Mouse (Mus musculus) thymus, postnatal 25 days (tissue): Measurements from ENCODE around the gene Rab3c.

Experiments used
- DNase-seq: peaks from one replicate; pipeline ENCODE4 v3.0.0; 2022

Gene Rab3c

DNA sequence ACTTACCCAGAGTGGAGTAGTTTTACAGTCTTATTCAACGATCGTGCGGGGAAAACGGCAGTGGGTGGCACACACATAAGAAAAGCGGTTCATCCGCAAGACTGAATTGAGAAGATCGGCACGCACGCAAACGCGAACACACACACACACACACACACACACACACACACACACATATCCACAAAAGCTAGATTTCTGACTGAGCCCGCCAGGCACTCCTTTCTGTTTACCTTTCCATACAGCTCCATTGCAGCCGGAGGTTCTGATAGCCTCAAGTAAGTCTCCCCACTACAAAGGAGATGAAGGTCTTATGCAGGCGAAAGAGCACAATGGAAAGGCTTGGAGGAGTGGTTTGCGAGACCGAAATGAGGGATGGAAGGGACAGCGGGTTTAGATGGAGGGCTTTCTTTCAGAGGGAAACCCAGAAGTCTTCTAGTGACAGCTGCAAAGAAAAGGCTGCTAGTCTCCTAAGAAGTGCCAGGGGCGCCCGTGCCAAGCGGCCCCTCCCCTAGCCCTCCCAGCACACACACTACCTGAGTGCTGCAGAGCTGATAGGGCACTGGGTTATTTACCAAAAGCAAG lies at the start of gene Rab3c:
Gene Rab3c (minus strand): TSS at position 434 of the 582 bp plus-strand sequence.
- no peak for DNase-seq

DNA sequence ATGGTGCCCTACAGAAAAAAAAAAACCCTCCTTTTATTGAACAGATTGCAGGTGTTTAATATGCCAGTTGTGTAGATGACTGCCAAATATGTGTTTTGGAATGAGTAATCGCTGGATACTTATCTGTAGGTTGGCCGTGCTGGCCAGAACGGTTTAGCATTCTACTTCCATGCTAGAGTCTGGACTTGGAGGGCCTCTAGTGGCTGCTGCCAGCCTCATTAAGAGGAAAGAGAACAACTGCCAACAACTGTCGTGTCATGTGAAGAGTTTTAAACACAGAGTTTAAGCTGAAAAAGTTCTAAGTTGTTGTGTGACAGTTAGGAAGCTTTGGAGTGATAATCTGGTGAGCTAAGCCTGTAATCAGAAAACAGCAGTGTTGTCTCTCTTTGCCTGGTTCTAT lies 38.0 kb upstream of the Rab3c start:
- DNase-seq: no peak

DNA sequence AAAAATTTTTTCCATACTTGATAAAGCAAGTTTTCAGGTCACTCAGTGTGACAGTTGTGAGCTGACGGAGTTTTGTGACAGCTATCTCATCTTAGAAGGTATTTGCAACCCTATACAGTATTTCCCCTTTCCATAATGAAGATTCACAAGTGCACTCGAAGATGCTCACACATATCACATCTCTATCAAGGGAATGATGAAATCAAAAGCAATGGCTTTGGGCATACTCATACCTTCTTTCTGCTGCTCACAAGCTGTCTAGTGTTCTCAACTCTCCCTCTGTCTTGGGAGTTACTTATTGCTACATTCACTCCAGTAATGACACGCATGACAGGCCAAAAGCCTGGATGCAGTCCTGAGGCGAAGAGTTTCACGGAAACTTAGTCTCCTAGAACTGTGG lies 26.4 kb upstream of the Rab3c start:
- DNase-seq: no peak

DNA sequence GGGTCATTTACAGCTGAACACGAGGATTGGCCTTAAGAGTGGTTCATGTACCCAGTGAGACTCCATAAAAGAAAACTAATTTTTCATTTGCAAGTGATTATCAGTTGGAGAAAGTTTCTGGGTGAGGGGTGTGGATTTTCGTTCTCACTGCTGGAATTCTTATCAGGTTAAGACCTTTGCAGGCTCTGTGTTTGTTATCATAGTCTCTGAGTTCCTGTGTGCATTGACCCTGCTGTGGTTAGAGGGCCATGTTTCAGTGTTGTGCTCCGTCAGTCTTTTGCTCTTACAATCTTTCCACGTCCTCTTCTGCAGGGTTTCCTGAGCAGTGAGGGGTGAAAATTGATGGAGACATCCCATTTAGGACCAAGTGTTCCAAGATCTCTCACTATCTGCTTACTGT lies 16.3 kb upstream of the Rab3c start:
- no peak for DNase-seq

DNA sequence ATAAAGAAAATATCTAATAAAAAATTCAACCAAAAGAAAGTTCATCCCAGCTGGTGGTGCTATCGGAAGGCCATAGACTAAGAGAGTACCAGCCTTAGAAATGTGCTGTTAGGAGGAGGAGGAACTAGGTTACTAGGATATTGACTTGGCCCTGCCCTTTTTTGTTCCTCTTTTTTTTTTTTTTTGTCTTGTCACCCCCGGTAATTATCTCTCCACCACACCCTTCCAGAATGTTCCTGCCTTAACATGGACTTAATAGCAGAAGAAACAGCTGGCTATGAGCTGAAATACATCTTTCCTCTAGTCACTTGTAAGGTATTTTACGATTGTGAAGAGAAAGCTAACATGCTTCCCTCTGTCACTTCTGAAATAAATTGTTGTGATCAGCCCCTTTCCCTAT lies 7.7 kb upstream of the Rab3c start:
- no peak for DNase-seq

DNA sequence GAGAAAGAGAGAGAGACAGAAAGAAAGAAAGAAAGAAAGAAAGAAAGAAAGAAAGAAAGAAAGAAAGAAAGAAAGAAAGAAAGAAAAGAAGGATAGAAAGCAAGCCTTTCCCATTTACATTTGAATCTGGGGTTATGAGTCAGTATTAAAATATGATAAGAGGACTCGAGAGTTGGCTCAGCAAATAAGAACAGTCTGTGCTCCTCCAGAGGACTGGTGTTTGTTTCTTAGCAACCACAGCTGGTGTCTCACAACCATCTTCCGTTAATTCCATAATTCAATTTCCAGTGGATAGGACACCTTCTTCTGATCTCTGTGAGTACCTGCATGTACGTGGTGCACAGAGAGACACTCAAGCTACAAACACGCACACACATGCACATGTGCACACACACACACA lies 3.0 kb upstream of the Rab3c start:
- no peak for DNase-seq

DNA sequence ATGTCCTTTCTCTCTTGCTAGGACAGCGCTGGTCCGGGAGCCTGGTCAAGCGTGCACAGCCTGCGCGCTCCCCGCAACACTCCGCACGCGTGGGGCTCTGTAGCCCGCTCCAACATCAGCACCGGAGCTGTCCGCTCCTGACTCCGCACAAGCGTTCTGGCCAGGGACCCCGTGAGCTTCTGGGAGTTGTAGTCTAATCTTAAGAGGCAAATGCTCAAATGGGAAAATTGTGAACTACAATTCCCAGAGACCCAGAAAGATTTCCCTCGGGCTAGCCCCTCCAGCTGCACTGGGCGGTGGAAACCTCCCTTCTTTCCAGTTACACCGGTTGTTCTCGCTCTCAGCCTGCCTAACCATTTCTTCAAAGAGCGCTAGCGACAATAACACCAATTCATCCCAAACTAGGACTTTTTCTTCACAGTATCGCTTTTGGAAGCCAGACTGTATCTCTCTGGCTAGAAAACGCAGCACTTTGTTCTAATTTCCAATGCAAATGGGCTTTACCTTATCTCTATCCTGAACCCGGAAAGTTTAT lies 701 bp downstream of the Rab3c start:
- DNase-seq: no peak

DNA sequence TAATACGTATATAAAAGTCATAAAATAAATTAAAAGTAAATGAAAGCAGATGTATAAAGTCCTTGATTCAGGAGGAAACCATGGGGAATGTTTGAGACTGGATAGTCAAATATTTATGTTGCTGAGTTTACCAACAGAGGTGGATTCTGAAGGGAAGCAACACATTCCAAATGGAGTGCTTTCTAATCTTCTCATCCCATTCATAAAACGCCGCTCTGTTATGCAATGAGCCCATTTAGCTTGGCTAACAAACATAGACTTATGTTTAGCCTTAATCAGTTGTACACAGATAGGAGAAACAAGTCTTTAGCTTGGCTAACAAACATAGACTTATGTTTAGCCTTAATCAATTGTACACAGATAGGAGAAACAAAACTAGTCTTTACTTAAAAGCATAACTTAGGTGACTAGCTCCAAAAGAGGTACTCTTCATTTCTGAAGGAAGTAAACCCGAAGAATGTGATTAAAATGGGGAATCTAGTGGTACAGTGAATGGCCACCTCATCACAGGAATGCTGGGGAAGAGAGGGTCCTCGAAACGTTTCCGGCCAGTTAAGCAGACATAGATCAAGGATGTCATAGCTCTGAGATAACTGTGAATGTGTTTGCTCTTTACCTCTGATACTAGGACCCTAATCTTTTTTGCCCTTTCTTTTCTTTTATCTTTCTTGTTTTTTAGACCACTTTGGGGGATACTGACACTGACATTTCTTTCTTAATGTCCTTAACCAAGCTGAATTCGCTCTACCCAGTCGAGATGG lies 1.6 kb downstream of the Rab3c start:
- DNase-seq: no peak

DNA sequence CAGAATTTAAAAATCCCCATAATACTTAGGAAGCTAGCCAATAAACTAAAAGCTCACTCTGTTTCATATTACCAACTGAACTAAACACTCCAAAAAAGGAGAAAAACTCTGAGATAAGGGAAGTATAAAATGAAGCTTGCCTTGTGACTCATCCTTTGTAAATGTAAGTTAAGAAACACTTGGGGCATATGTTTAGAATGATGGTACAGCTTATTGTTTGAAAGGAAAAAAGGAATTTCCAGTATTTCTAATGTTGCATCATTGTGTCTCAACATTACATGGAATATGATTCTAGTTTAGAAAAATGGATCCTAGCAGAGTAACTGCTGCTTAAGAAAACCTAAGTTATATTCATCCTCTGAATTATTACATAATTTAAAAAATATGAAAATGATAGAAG lies 3.1 kb downstream of the Rab3c start:
- DNase-seq: no peak

DNA sequence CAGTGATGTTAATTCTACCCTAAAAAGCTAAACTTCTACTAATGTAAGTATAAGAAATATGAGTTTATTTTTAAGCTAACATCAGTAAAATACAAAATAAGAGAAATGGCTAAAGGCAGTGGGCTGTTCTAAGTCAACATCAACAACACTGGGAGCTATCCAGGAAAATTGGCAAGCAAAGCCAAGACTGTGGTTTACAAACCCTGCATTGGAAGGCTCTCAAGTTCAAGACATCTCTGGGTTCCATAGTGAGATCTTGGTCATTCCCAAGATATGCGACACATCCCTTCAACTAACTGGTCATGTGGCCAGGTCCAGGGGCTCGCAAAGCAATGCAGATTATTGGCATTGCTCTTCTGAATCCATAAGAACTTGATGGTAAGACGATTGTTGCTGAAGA lies 5.3 kb downstream of the Rab3c start:
- no peak for DNase-seq

DNA sequence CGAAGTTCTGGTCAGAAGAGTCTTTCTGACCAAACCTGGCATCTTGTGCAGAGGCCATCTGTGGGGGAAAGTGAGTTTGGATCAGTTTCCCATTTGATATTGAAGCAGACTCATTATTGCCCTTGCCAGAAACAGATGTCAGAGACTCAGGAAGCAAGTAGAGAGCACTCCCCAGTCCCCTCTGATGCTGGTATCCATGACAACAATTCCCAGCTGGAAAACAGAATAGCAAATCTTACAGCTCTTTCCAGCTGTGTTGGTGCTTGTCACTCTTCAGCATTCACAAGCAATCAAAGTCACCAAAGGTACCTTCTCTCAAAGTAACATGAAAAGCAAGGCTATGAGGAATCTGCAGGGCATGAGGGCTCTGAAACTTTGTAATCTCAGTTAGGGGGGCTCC lies 20.1 kb downstream of the Rab3c start:
- no peak for DNase-seq

DNA sequence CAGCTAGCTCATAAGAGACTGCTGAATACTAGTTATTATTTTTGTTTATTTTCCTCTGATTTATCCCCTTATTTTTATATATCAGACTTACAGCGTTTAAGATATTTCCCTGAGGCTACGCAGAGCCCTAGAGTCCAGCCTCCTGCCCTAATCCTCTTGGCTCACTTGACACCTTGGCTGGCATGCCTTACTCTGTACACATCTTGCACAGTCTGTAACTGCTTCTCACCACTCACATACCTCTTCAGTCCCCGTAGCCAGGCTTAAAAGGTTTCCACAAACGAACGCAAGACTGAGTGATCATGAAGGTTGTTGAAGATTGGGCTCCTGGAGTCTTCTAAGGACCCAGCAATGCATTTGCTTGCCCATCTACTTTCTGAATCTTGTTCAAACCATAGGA lies 29.3 kb downstream of the Rab3c start:
- no peak for DNase-seq

DNA sequence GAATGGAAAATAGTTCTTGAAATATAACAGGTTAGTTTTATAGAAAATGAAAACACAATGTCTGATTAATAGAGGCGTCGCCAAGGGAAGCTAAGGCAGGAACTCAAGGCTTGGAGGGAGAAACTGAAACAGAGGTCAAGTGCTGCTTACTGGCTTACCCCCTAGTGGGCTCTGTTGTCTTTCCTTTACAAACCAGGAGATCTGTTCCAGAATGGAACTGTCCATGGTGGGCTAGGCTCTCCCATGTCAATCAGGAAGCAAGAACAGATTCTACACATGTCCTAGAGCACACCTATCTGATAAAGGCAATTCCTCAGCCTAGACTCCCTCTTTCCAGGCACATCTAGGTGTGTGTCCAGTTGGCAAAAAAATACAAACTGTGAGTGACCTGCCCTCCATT lies 32.3 kb downstream of the Rab3c start:
- no peak for DNase-seq

DNA sequence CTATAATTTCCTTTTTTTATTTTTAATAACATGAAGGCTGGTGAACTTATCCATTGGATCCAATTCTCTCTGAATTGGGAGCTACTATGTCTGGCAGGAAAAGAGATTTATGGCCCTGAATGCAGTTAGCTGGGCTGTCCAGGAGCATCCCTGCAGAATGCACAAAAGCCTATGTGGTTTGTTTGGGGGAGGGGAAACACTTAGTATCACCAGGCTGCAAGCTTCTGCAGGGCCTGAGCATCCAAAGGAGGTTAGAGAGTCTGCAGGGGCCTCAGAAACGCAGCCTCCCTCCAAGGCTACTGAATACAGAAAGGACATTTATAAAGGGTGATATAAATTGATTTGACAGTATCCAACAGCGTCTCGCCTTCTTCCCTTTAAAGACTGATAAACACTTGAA lies 41.8 kb downstream of the Rab3c start:
- no peak for DNase-seq

DNA sequence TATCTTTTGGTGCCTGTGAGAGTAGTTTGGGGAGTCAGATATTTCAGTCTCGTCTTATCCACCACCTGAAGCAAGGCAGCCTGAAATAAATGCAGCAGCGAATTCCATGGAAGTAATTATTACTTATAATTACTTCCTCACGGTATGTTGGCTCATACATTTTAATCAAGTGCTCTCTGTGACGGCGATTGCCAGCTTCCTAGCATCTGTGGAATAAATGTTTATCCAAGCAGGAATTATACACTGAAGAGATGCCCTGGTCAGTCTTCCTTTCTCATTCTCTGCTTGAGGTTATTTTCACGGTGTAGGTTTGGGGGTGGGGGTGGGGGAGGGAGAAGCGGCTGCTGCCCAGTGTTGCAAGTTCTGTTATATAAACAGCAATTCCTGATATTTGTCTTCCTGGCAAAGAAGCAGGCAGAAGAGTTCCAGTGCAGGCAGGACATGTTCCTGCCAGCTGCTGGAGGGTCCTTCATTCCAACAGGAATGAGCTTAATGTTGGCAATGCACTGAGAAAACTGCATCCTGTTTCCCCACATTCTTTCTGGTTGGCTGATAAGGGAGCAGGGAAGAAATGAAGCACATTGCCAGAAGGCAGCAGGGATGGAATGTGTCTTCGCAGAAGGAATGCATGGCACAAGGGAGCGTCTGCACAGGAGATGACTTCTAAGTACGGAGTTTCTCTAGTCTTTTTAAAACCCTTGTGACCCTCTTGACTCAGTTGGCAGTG lies 43.4 kb downstream of the Rab3c start:
- DNase-seq: no peak

DNA sequence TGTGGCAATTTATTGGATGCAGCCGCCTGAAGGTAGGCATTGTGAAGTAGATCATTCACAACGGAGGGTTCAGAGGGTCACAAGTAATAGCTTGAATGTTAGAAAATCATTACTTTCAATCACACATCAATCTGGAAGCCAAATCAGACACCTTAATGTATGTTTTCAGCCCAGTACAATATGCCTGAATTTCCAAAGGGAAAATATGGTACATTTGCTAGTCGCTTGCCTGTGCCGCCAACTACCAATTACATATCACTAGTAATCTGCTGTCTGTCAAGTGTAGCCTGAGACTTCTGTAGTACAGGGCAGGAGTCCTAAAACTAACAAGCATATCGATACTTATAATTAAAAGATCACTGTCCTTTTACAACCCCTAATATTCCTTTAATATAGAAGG lies 47.4 kb downstream of the Rab3c start:
- DNase-seq: no peak

DNA sequence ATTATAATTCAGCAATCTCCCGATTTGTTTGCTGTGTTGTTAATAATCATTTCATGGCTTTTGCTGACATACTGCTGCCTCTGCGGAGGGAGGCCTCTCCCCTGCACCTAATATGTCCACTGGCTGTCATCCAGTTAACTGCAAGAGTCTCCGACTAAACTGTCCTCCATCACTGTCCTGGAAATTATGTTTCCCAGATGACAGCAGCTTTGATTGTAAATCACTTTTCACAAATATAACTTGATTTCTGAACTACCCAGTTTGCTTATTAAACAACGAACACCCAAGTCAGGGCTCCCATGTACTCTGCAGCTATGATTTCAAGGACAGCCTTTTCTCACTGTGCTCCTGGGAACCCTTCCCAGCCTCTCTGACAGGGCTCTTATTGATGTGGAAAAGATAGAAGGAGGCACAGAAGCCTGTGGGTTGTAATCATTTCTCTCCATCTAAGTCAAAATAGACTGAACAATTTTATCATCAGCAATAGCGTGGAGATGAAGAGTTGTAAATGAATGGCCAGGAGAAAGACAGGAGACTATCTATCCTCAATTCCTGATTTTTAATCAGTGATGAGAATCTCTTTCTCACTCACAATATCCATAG lies 49.6 kb downstream of the Rab3c start:
- no peak for DNase-seq

DNA sequence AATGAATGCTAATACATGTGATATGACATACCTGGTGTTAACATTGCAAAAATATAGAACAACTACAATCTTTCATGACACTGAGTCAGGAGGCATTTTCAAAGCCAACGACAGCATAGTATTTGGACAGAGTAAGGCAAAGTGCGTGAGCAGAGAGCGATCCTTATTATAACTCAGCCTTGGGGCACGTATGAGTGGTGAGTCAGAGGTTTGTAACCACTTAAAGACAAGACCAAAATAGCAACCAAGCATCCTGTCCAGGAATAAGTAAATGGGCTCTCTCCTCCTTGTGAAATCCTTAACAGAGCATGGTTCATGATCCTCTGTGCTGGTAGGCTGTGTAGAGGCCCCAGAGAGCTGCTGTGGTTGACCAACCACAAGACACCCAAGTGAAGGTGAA lies 50.8 kb downstream of the Rab3c start:
- DNase-seq: no peak

DNA sequence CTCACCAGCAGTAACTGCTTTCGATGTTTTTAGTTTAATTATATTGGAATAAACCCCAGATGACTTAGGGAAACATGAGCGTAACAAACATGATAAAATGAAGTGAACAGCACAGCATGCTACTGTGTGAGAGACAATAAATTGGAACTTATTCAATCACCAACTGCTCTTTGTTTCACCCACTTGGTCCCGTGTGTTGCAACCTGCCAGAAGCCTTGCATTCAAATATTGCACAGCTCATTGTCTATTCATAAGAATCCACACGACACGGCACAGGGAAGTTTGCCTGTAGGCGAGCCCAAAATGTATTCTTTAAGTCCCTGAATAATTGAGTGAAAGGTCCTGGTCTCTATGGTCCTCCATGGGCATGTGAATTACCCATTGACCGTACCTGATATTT lies 61.6 kb downstream of the Rab3c start:
- no peak for DNase-seq

DNA sequence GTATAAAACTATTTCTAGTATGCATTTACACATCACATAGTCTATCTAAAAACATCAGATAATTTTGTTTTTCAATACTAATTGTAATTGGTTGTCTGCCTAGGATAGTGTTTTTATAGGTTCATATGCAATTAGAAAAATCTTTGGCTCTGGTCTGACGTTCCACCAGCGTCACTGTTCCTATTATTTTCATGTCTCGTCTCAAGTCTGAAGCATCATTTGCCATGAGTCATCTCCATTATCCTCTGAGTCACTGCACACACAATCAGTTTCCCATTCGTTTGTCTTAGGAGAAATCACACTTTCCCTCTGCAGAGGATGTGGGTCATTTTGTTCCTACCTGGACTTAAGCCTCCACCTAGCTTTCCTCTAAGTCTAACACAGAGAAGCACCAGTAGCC lies 62.3 kb downstream of the Rab3c start:
- no peak for DNase-seq

DNA sequence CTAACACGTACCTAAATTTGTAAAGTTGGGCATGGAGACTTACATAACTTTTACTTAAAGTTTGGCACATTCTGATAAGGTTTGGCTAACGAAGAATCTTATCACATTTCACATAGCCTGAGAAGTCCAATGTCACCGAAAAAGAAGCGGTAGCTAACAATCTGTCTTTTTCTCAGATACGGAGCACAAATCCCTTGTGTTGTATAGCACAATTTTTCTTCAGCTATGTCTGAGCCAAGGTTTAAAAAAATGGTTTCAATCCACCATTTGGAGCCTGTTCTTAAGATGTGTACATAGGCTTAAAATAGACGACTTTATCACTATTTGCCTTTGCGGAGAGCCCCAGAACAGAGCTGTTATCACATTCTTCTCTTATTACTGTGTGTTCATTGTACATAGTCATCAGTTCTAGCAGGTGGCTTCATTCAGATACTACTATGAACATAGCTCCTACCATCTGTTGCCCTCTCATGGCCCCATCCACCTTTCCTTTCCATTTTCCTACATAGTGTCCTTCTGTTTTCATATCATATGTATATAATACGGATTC lies 69.2 kb downstream of the Rab3c start:
- DNase-seq: no peak

DNA sequence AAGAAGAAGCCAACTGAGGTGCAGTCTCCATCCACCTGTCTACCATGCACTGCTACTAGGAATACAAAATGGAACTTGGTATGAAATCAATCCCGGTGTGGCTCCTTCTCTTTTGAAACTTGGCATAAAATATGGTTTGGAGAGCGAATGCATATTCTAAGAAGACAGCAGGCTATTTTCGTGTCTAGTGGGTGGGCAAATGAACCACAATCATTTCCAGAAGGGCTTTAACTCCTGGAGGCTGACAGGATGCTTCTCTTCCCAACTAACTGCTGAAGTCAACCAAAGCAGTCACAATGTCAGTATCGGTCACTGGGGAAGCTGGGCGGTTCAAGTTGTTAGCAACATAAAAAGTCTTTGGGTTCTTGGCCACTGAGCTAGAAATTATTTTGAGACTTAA lies 81.9 kb downstream of the Rab3c start:
- no peak for DNase-seq

DNA sequence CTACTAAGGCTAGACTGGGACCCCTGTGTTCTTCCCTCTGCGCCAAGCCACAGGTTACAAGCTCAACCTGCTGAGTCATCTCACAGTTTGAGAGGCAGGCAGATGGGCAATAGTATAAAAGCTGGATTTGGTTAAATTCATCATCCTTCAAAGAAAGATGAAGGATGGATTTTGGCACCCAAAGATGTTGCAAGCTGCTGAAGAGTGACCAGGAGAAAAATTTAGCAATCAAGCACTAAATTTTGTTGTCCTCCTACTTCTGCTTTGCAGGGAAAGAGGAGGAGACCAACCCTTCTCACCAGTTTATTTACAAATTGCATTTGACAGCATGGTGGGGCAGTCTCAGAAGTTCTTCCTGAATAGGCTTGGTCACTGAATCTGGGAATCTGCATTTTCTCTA lies 90.8 kb downstream of the Rab3c start:
- DNase-seq: no peak
